Mouse (Mus musculus) adrenal gland, adult 2 months (tissue): ENCODE results near the gene Gm26558. TPM values are rescaled to one million over a fixed set of nuclear protein-coding genes. Genes with fewer than 3 reads are reported as not detected.

ENCODE experiments used
- DNase-seq: peaks from one replicate; pipeline ENCODE4 v3.0.0; 2021
- polyA plus RNA-seq: library from polyadenylated mRNA; depleted of rRNA; stranded (reverse); fragments of >200 nt; gene quantifications from 2 replicates; pipeline ENCODE4 v1.2.3, GENCODE M21; 2012; rRNA removed
- total RNA-seq, 2 experiments: library from RNA; stranded (reverse); gene quantifications; 2 replicates each; pipeline ENCODE4 v1.2.3; 2021

Gm26558 gene
- total and polyA plus RNA-seq, 3 experiments: 2.4 TPM; not detected in 2

- DNase-seq: no peak
Observed at GRCm38 (mm10) chr2:70648271-70648670, 13.6 kb downstream of the Gm26558 start.

DNA sequence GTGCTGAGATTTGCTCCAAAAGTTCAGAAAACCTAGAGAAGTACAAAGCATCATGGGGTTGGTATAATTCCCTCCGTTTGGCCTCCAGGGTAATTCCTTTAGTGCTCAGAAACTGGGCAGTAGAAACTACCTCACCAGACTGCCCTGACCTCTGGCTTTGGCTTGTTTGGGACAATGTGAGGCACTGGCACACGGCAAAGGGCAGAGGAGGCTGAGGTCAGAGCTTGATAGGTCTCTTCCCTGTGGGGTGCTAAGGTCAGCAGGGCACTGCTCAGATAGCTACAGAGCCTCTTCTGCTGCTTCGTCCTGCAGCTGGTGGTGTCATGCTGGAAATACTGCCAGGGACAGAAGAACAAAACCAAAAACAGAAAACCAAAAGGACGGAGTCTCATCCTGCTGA, 14.2 kb downstream of the Gm26558 start:
- DNase-seq: no peak

DNA sequence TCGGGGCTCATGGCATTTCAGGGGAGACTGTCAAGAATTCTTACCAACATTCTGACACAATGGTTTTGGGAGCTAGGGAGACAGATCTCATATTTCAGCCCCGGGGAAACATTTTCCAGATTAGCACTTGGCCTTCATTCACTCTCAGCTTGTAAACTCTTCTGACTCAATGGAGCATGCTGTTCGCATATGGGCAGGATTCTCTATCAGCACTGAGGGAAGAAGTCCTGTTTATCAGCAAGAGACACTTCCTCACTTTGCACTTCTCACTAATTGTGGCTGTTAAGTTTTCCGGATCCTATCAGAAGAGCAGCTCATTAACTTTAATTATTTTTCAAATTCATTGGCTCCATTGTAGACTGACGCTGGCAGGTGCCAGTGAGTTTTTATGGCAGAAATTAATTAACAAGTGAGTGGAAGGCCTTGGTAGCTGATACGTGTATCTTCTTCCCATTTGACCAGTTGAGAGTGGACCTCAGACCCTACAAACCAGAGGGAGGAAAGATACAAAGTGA, 16.6 kb downstream of the Gm26558 start:
- DNase-seq: no peak

DNA sequence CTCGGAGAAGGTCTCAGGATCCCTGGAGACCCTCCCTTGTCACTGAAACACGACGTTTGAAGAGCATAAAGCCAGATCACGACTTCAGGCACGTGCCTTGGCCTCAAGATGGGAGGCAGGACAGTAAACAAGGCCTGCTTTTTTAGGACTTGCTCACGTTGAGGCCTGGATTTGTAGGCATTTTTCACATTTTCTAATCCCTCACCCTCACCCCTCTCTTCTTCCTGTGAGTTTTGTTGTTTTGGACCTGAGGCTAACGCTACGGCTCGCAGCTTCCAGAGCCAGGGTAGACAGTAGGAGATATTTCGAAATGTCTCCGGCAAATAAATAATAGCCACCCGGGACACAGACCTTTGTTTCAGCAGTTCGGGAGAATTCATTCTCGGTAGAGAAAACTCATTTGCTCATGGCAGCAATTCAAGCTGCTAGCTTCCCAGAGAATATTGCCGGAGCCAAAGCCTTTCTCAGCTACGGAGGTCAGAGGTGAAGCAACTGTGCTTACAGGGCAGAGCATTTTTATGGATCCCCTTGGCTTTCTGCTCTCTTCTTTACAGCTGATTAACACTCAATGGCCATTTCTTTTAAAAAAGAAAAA, 18.8 kb downstream of the Gm26558 start:
- peak; percentile 16 for DNase-seq

GRCm38 (mm10) chr2:70640968-70641367, 20.9 kb downstream of the Gm26558 start:
- no peak for DNase-seq

DNA sequence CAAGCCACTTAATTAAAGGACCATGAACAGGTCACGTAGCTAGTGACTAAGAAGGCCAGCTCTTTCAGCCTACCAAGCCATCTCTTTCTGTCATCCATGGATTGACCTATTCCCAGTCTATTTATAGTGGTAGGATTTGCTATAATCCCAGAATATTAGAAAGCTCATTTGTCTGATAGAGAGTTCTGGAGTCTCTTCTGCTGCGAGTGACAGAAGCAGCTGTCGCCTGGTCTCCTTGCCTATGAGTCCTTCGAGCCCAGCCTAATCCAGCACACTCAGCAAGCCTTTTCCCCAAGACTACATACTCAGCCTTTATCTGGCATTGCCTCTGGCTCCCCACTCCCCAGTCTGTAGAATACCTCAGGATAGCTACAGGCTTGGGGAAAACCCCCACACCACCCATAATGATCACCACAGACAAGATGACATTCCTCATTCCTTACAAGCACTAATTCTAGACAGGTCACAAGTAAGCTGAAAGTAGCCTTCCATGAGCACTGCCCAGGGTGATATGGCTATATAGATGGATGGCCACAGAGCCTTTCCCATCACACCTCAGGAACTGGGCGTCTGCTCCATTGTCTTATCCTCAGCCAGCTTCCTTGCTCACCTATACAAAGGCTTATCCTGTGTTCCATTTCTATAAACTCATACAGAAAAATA, 27.7 kb downstream of the Gm26558 start:
- DNase-seq: no peak

- DNase-seq: no peak
Observed at GRCm38 (mm10) chr2:70632412-70632811, 29.5 kb downstream of the Gm26558 start.

DNA sequence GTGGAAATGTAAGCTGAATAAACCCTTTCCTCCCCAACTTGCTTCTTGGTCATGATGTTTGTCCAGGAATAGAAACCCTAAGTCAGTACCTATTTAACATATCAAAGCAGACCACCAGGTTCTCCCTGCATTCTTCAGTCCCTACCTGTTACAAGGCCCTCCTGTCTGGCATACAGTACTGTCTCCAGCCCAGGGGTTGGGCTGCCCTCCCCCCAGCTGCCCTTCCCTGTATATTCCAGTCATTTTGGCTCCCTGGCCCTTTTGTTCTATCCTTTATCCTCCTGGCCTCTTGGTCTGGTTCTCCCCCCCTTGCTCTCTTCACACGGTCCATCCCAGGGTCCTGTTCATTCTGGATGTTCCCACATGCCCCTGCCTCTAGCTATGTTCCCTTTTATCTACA, 30.6 kb downstream of the Gm26558 start:
- DNase-seq: no peak

GRCm38 (mm10) chr2:70629921-70630320, 32.0 kb downstream of the Gm26558 start:
- DNase-seq: no peak

- no peak for DNase-seq
Observed at GRCm38 (mm10) chr2:70629339-70629761, 32.6 kb downstream of the Gm26558 start.

- no peak for DNase-seq
Observed at GRCm38 (mm10) chr2:70628397-70628796, 33.5 kb downstream of the Gm26558 start.

GRCm38 (mm10) chr2:70625761-70626160, 36.1 kb downstream of the Gm26558 start:
- no peak for DNase-seq

DNA sequence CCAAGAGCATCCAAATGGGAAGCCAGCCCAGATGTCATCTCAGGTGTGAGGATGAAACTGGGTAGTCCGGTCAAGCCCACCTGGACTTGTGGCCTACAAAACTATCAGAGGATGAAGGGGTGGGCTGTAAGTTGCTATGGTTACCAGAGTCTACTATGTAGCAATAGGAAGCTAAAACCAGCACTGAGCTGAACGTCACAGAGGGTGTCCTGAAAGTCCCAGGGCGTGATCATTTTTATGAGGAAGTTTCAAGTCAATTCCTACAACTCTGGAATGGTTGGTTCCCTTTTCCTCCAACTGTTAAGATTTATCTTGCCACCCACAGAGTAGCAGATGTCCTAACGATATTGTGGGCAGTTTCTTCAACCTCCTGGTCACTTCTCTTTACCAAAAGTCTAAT, 39.7 kb downstream of the Gm26558 start:
- no peak for DNase-seq

DNA sequence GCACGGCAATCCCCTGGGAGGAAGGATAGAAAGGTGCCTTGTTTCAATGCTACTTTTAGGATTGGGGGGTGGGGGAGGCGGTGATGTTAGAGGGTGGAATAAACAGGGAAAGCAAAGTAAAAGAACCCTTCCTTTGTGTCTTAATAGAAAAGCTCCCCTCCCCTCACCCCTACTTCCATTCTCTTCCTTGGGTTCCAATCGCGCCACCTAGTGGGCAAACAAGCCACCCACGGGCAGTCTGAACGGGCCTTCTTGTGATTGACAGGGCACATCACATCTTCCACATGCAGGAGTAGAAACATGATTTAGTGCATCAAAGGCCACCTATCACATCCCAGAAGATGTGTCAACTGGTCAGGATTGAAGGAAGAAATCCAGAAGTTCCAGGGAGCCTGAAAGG, 41.7 kb downstream of the Gm26558 start:
- DNase-seq: peak; percentile 48

DNA sequence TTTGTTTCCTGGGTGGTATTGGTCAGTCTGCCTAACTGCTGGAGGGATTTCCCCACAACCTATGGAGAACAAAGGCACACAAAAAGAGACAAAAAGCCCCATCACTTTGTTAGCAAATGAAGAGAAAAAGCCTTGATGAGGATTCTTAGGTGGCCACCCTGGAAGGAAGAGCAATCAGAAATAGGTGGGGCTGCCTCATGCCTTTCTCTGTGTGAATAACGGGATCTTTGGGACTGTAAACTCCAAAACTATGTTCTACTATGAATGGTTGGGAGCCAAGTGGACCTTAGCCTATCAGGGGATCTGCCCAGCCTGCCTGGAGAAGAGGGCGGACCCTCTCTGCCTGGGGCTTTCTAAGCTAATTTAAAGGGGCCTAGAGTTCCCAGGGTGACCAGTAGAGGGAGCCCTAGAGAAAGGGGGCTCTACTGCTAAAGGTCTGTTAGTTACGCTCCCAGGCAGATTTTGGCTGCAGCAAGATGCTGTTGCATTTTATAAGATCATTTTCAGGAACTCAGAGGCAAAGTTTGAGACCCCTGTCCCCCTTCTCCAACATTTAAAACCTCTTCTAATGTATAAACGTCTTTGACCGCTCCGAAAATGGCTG, 42.6 kb downstream of the Gm26558 start:
- no peak for DNase-seq

- no peak for DNase-seq
Observed at GRCm38 (mm10) chr2:70616617-70617016, 45.3 kb downstream of the Gm26558 start.

DNA sequence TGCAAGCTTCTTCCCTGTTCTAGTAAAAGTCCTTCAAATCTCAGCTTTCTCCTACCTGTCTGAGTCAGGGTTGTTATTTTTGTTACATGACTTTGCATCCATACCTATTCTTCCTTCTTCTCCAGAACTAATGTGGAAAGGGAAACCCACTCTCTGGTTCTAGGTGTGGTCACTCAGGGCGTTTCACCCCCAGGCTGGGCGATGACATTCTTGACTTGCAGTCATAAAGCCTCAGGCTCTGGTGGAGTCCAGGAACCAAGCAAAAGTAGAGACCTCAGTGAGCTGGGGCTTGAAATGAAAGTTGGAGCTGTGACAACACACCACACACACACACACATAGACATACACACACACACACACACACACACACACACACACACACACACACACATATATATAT, 45.8 kb downstream of the Gm26558 start:
- no peak for DNase-seq

GRCm38 (mm10) chr2:70614745-70615351, 47.1 kb downstream of the Gm26558 start:
- no peak for DNase-seq

Other genes starting within 250 kb of the Gm26558 start
- 1 to 10 TPM; 1.7 to 2.8 TPM for gene Sp5, start 187.2 kb downstream of the Gm26558 start, total RNA-seq
- 15.6 and 17.6 TPM in 2 replicates for gene Sp5, start 187.2 kb downstream of the Gm26558 start, polyA plus RNA-seq
- gene Erich2, start 153.3 kb downstream of the Gm26558 start, total RNA-seq: under 1 TPM in 1 of 2 experiments, not detected in 1; 0.17 TPM
- 0.10 and 0.15 TPM in 2 replicates for gene Erich2, start 153.3 kb downstream of the Gm26558 start, polyA plus RNA-seq
- gene Gad1, start 109.0 kb downstream of the Gm26558 start, total RNA-seq: 1 to 10 TPM; 4.2 to 9.5 TPM
- 4.2 and 8.0 TPM in 2 replicates for gene Gad1, start 109.0 kb downstream of the Gm26558 start, polyA plus RNA-seq
- gene Gorasp2, start 532 bp downstream of the Gm26558 start, total RNA-seq: 100 to 1,000 TPM; 116 to 119 TPM
- 151 and 203 TPM in 2 replicates for gene Gorasp2, start 532 bp downstream of the Gm26558 start, polyA plus RNA-seq
- 10 to 100 TPM; 60.9 to 61.1 TPM for gene Tlk1, start 163.6 kb upstream of the Gm26558 start, total RNA-seq
- gene Tlk1, start 163.6 kb upstream of the Gm26558 start, polyA plus RNA-seq: 3.1 TPM in 2 replicates